Mouse (Mus musculus) cerebral cortex, adult 2 months (tissue): ENCODE measurements around the gene Prr3.

Experiments
- WGBS: fragments of 180-500 bp; shearing (Covaris S2); methylation state at CpG from one replicate; pipeline ENCODE4 v1.1.7; 2018; 5-methylcytosine and 5-hydroxymethylcytosine counted together

The Prr3 gene

DNA sequence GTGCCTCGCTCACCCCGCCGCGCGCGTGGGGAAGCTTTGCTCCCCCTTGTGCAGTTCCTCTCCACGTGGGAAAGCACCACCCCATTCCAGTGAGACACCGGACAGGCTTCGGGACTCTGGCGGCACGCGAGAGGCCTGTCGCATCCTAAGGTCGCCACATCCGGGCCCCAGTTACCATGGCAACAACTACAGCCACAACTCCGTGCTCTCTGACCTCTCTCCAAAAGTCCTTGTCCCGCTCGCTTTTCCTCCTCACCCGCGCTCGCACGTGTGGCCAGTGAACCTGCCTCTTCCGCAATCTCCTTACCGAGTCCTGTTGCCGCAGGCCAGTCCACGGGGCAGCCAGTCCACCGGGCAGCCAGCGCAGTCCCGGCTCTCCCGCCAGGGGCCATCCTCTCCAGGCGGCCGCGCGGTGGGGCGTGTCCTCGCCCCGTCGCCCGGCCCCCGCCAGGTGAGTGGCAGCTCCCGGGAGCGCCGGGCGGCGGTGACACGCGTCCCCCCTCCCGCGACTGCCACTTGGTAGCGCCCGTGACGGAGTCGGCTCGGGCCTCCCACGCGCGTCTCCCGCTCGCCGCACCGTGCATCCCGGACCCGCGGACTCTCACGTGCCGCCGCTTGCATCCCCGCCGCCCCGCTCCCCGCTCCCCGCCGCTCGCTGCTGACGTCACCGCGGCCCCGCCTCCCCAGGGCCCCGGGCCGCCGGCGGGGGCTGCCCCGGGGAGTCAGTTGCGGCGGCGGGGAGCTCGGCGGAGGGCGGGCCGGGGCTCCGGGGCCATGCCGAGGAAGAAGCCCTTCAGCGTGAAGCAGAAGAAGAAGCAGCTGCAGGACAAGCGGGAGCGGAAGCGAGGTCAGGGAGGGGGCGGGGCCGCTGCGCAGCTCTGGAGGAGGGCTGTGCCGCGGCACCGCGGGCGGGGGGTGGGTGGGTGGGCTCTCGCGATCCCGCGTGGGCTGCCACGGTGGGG, at the start of gene Prr3, which contains the start of gene Gnl1:
Gene Prr3, minus strand, starts transcription at position 836 of the 962 bp plus-strand sequence.
Gene Gnl1, plus strand, starts transcription at position 451 of the 962 bp plus-strand sequence.
- under 1% methylated on average over 87 of the region's 109 CpGs for WGBS

DNA sequence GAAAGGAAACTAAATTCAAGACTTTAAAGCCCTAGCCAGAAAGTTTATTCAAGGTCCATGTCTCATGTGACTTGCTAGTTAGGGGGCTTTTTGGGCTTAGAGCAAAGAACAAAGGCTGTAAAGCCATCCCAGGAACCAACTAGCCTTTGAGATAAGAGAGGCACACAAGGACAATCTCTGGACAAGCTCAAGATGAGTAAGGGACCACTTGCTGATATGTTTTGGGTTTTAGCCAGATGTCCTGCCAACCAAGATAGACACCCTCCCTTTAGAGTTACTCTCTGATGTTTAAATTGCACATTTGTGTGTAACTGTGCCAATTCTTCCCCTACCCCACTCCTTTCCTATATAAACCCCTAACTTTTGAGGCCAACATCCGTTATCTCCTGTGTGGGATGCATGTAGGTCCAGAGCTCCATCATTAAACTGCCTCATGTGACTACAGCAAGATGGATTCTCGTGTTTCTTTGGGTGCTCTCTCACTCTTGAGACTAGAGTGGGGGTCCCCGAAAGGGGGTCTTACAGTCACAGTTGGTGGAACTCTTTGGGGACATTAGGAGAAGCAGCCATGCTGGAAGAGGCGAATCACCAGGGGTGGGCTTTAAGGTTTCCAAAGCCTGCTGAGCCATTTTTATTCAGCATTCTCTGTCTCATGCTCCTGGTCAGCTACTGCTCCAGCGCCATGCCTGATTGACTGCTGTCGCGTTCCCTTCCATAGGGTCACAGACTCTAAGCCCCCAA, 49.0 kb upstream of the Prr3 start:
- WGBS: 93% methylated on average over 7 of the region's 7 CpGs

DNA sequence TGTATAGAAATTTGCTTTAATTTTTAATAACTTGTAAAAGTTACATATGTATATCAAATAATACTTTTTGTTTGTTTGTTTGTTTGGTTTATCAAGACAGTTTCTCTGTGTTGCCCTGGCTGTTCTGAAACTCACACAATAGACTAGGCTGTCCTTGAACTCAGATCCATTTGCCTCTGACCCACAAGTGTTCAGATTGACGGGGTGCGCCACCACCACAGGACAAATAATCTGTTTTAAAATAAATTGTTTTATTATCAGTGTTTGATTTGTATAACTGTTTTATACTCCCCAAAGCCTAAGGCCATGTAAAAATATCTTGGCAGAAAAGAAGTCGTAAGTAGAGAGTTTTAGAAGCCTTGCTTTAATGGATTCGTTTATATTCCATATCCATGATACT, 47.6 kb upstream of the Prr3 start:
- WGBS: 95% methylated on average over 4 of the region's 4 CpGs

DNA sequence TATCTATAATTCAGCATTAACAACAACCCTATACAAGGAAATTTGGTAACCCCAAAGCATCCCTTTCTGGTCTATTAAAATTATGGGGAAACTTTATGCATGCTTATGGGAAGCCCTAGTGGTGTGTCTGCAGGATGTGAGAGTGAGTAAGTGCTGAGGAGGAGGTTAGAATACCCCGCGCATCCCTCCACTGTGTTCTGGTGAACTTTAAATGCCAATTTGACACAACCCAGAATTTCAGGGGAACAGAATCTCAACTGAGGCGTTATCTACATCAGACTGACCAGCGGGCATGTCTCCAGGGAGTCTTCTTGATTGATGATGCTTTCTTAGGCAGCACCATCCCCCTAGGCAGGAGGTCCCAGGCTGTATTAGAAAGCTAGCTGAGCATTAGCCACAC, 45.9 kb upstream of the Prr3 start:
- WGBS: 68% methylated on average over 4 of the region's 4 CpGs

DNA sequence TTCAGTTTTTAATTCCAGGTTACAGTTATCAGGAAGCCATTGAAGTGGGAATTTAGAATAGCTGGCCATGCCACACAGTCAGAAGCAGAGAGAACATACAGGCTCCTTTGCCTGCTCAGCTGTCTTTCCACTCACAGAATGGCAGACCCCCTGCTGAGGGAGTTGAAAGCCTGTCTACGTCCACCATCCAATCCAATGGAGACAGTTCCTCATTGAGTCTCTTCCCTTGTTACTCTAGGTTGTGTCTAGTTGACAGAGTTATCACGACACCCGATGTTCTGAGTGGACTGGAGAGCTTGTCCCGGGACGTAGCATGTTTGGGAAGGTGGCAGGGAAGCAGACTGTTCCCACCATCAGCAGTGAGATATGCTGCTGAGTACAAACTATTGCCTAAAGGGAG, 45.2 kb upstream of the Prr3 start:
- WGBS: 78% methylated on average over 5 of the region's 5 CpGs

DNA sequence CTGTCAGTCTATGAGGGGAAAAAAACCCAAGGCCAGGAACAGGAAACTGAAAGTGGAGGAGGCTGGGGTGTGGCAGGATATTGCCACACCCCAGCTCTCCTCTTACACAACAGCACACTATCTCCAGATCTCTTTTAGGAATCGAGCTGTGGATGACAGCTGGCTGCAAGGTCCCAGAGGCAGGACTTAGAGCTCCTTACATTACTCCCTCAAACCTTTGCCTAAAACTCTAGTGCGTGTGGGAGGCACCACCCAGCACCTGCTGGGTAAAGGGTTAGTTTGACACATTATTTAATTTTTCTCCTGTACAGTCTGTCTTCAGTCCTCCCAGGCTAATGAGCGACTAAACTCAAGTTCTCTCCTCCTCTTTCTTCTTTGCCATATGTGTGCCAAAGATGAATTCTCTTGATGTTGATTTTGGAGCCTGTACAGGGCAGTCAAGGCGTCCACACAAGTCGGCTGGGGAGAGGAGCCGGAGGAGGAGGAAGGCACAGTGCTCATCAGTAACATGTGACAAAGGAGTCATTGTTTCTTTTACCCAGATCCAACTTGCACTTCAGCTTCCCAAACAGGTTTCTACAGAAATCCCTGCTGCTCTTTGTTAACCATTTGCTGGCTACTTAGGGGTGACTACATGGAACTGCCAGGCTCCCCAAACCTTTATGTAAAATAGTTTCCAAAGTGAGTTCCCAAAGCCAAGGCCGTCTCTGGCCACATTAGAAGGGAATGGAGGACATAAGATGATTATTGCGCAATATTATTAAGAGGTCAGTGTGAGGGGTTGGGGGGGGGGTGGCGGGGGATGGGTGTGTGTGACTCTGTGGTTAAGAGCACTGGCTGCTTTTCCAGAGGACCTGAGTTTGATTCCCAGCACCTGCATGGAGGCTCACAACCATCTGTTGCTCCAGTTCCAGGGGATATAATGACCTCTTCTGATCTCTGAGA, 43.9 kb upstream of the Prr3 start:
- WGBS: 41% methylated on average over 9 of the region's 9 CpGs

DNA sequence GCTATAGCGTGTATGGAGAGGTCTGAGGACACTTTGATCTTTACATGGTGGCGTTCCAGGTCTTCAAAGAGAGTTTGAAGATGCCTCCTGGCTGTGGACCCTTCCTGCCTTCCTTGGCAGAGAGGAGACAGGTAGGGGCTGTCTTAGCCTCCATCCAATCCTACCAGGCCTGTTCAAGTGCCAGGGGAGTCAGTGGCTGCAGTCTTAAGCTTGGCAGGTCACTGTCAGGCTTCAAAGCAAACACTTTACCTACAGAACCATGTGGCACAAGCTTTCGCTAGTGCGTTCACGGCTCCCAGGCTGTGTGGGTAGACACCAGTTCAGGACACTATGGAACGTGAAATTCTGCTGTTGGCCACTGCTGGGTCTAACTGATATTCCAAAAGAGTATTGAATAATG, 42.9 kb upstream of the Prr3 start:
- WGBS: 85% methylated on average over 6 of the region's 6 CpGs

DNA sequence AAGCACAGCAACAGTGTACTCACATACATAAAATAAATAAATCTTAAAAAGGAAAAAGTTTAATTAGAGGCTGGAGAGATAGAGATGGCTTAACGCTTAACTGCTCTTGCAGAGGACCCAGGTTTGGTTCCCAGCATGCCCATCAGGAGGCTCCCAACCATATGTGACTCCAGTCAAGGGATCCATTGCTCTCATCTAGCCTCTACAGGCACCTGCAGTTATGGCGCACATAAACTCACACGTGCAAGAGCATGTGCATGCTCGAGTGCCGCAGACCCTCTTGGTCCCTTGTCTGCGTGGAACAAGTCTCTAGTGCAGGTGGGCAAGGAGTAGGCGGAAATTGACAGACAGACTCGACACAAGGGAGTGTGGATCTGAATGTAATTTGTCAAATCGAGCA, 42.1 kb upstream of the Prr3 start:
- 93% methylated on average over 9 of the region's 9 CpGs for WGBS

DNA sequence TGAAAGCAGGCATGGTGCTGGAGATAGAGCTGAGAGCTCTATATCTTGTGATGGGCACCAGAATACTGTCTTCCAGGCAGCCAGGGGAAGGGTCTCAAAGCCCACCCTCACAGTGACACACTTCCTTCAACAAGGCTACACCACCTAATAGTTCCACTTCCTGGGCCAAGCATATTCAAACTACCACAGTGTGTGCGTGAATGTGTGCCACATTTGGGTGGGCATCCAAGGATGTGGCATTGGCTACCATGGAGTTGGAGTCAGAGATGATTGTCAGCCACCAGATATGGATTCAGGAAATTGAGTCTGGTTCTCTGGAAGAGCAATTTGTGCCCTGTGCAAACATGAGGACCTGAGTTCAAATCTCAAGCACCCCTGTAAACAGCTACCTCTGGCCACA, 41.3 kb upstream of the Prr3 start:
- WGBS: 88% methylated on average over 1 of the region's 1 CpGs

DNA sequence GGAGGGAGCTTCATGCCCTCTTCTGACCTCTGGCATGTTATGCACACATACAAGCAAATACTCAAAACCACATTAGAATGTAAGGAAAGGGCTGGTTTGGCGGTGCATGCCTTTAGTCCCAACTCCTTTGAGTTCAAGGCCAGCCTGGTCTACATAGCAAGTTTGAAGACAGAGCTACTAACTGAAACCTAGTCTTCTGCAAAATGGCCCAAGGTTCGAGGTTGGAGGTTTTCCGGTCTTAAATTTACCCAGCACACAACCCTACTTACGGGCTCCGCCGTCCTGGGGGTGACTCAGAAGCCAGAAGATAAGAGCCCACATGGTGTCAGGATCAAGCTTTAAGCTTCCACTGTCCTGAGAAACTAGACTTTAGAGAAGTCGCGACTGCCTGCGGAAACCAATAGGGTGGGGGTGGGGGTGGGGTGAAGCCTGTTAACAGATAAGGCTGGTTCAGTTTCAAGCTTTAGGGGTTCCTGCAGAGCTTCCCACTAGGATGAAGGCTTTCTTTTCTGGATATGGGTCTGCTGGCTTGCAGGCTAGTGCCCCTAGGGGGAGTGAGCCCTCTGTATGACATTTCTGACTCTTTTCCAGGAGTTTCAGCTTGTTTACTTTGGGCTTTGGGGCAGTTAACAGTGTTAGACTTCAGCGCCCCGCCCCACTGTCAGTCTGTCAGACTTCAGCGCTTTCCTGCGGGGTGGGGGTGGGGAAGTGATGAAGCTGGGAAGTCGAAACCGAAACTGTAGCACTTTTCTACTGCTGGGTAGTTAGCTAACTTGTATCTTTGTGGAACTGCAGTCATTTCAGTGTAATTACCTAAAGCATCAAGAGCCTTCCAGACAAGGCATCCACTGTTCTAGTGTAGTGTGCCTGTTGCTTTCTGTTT, 40.4 kb upstream of the Prr3 start, which contains the start of gene H2-T24:
Gene H2-T24, minus strand, starts transcription at position 370 of the 883 bp plus-strand sequence.
- WGBS: 34% methylated on average over 15 of the region's 15 CpGs

DNA sequence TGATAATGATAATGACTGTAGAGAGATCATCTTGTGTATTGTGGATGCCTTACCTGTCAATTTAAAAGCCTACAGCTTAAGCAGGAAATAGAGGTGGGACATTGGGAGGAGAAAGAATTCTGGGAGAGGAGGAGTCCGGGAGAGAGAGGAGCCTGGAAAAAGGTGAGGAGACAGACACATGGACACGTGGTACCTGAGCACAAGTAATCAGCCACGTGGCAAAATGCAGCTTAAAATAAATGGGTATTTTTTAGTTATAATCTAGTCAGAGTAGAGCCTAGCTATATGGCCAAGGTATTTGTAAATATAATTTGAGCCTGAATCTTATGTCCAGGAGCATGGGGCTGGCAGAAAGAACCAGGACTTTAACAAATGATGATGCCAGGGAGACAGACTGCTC, 39.5 kb upstream of the Prr3 start:
- WGBS: 66% methylated on average over 3 of the region's 3 CpGs

DNA sequence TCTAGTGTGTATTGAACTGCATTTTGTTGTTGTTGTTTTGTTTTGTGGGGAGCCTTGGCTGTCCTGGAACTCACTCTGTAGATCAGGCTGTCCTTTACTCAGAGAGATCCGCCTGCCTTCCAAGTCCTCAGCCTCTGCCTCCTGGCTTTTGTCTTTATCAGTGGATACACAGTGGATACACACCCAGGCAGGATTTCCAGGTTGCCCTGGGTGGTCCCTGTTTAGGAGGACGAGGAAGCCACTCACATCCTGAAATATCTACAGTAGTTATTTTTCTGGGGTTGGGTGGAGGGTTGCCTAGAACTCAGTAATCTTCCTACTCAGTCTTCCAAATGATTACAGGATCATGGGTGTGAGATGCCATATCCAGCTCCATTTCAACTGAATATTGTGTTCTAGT, 38.9 kb upstream of the Prr3 start:
- 62% methylated on average over 2 of the region's 2 CpGs for WGBS

DNA sequence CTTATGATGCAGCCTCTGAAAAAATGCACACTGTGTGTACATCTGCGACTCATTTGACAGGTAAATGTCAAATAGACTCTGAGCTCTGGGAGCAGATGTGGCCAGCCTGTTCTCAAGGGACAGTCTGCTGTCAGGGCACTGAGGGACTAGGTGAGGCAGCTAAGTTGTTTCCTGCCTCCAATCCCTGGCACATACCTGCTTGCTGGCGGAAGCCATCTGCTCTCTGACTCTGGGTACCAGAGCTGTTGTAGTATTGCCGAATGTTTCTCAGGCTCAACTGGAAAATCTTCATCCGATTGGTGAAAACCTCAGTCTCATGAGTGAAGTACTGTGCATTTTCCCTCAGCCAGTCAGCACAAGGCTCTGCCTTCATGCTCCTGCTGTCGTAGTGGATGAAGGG, 37.0 kb upstream of the Prr3 start:
- 69% methylated on average over 5 of the region's 5 CpGs for WGBS

DNA sequence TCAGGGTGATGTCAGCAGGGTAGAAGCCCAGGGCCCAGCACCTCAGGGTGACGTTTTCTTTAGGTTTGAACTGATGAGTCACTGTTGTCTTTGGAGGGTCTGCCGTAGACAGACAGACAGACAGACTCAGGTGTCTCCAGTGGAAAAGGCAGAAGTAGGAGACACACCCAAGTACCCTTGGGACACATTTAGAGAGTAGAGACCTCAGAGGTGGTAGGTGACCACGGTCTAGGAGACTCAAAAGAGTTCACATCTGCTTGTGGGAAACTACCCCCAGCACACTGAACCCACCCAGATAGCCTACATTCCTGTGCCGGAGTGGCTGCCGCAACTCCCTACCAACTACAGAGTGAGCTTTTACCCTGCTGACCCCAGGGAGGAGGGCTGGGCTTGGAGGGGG, 34.9 kb upstream of the Prr3 start:
- WGBS: 92% methylated on average over 5 of the region's 5 CpGs

DNA sequence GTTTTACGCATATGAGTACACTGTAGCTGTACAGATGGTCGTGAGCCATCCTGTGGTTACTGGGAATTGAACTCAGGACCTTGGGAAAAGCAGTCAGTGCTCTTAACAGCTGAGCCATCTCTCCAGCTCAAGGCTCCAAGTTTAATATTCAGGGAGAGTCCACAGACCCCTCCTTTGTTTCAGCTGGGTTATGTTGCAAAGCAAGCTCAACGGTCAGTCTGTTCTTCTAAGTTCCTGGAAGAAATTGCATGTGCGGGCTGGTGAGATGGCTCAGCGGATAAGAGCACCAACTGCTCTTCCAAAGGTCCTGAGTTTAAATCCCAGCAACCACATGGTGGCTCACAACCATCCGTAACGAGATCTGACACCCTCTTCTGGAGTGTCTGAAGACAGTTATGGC, 24.4 kb upstream of the Prr3 start:
- 72% methylated on average over 7 of the region's 7 CpGs for WGBS

DNA sequence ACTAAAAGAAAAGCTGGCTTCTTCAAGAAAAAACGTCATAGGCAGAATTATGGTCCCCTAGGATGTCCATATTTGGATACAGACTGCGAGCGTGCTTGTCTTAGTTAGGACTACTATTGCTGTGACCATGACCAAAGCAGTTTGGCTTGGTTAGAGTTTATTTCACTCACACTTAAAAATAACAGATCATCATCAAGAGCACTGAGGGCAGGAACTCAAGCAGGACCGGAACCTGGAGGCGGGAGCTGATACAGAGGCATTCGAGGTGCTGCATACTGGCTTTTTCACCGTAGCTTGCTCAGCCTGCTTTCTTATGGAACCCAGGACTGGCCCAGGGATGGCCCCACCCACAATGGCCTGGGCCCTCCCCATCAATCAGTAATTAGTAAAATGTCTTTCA, 23.3 kb upstream of the Prr3 start:
- 63% methylated on average over 7 of the region's 7 CpGs for WGBS

DNA sequence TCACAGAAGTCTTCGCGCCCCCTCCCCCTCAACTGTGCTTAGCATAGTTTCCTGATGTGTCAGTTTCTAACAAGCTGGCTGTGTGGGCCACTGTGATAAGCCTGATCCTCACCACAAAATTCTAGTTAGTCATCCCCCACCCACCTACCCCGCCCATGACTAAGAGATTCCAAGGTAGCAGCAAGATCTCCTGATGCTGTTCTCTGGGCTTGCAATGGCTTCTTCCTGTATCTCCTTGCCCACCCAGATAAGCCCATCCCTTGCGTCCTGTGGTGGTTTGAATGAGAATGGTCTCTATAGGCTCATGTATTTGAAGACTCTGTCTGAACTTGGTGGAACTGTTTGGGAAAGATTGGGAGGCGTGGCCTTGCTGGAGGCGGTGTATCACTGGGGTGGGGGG, 21.9 kb upstream of the Prr3 start:
- 74% methylated on average over 6 of the region's 6 CpGs for WGBS

DNA sequence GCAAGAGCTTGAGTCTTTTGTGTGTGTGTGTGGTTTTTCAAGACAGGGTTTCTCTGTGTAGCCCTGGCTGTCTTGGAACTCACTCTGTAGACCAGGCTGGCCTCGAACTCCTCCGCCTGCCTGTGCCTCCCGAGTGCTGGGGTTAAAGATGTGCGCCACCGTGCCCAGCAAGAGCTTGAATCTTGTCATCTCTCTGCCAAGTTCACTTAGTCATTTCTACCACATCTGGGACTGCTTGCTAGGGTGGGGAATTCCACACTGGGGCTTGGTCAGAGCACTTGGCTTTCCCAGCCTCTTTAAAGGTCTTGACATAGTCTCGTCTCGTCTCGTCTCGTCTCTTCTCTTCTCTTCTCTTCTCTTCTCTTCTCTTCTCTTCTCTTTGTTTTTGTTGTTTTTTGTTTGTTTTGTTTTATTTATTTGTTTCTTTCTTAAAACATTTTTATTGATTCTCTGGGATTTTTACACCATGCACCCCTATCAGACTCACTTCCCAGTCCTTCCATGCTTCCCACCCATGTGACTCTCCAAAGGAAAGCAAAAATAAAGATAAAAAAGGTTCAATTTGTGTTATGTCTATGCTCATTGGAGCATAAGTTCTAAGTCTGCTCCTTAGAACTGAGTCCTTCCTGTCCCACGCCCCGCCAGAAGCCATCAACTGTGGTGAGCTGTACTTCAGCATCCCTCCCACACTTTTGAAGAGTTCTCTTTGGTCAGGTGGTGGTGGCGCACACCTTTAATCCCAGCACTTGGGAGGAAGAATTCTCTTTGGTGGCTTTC, 21.3 kb upstream of the Prr3 start:
- WGBS: 72% methylated on average over 12 of the region's 12 CpGs

DNA sequence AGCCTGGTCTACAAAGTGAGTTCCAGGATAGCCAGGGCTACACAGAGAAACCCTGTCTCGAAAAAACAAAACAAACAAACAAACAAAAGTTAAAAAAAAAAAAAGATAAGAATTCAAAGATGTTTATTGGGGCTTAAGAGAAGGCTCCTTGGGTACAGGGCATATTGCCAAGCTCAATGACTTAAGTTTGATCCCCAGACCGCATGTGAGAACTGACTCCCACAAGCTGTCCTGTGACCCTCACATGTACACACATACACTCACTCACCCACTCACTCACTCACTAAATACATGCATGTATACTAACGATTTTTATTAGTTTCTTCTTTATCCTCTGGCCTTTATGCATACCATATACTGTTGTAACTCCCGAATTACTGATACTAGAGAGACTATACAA, 20.3 kb upstream of the Prr3 start:
- WGBS: 60% methylated on average over 4 of the region's 4 CpGs

DNA sequence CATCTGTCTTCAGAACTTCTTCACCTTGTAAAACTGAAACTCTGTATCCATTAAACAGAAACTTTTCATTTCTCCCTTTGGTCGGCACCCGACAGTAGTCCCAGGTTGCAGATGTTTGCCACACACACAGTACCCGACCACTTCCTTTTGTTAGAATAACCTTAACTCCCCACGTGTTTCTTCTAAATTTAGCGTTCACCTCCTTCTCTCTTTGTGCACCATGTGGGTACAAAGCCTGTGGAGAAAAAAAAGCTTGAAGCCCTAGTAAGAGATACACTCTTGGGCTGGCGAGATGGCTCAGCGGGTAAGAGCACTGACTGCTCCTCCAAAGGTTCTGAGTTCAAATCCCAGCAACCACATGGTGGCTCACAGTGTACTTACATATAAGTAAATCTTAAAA, 19.3 kb upstream of the Prr3 start:
- 55% methylated on average over 7 of the region's 7 CpGs for WGBS
